Comparison of ENCODE assay signal across 10 mouse cellular contexts in the genomic region with DNA sequence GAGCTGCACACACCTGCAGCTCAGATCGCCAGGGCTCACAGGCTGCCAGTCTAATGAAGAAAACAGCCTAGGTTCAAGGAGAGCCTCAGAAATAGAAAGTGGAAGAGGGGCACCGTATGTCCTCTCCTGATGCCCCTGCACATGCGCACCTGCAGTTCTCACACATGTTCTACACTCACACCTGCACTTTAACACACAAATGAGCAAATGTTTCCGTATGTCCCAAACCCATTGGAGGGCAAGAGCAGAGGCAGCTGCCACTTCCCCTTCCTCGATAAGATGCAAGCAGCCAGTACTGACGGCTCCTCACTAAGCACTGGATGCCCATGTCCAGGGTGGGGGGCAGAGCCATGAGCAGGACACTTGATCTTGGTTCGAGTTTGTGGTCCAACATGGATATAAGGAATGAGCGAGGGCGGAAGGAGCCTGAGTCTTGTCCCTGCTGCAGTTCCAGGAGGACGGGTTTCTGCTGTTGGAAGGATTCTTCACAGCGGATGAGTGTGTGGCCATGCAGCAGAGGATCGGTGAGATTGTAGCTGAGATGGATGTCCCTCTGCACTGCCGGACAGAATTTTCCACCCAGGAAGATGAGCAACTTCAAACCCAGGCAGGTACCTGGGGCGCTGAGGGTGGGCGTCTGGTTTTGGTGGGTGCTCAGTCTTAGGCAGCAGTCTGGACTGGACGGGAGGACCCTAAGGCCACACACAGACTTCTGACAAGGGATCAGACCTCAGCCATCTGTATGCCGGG. TPM values are rescaled to one million over a fixed set of nuclear protein-coding genes. Genes with fewer than 3 reads are reported as not detected.
DNase-seq lines count a peak whose midpoint lies in the region; ATAC-seq and TF ChIP-seq lines count a peak whose summit lies in the region.
"Had no signal": no experiment of that assay in that cellular context is flagged by ENCODE, and none has a peak within 500 bp of the region (broad histone marks: within the 10 kb centered on the region; RNA-seq: fewer than 3 reads in every experiment).

No protein-coding gene starts in this region.

- TF ChIP-seq CTCF in kidney, adult 2 months (conservative IDR thresholded peaks at IDR 0.05; ENCODE audit: insufficient read depth, insufficient read length, low read depth, low read length), result no peak
- TF ChIP-seq CTCF in stomach, postnatal 0 days (IDR thresholded peaks at IDR 0.05; ENCODE audit: low read depth), result no peak

- ATAC-seq in stomach, postnatal 0 days (ENCODE audit: low FRiP score, low TSS enrichment), result no peak

- H3K4me1 ChIP-seq in kidney, adult 2 months (ENCODE audit: control insufficient read depth, insufficient read depth, low read length), result peaks cover 38% of the 10 kb centered on the region
- peaks cover 15% of the 10 kb centered on the region for H3K4me1 ChIP-seq in stomach, postnatal 0 days (replicated peaks; ENCODE audit: control insufficient read depth, insufficient read depth)

- no peaks in the 10 kb centered on the region for H3K9me3 ChIP-seq in stomach, postnatal 0 days (ENCODE audit: control insufficient read depth, low read length)

- H3K4me3 ChIP-seq in kidney, adult 2 months (ENCODE audit: insufficient read depth, low read depth, low read length), result no peak overlapping the region
- H3K4me3 ChIP-seq in stomach, postnatal 0 days (ENCODE audit: low read depth, low read length), result no peak overlapping the region

- H3K9ac ChIP-seq in stomach, postnatal 0 days (ENCODE audit: low read length), result no peak overlapping the region

- H3K36me3 ChIP-seq in kidney, adult 2 months (ENCODE audit: control insufficient read depth, insufficient read depth, low read length), result no peaks in the 10 kb centered on the region; the same call in 1 of the 2 replicates
- peaks cover 3% of the 10 kb centered on the region; the same call in 1 of the 2 replicates for H3K36me3 ChIP-seq in stomach, postnatal 0 days (ENCODE audit: control insufficient read depth, insufficient read depth, low read length)

- DNase-seq in kidney, adult 2 months, result no peak
- no peak for DNase-seq in kidney, adult 9 months
- DNase-seq in spleen, postnatal 36 days (ENCODE audit: low spot score in 2 of 2), result peak; percentile 37 to 41
- no peak for DNase-seq in spleen, postnatal 10 days (ENCODE audit: low spot score in 2 of 2)
- DNase-seq in induced T-regulatory cell, adult 2 months (ENCODE audit: low read depth), result peak; percentile 23
- no peak for DNase-seq in stomach, postnatal 0 days (ENCODE audit: low spot score)
- DNase-seq in embryo, embryonic 11 days, result no peak
- no peak for DNase-seq in ovary, postnatal 10 days (ENCODE audit: low spot score)

- no peak for TF ChIP-seq EP300 in stomach, postnatal 0 days (optimal IDR thresholded peaks at IDR 0.05)

- no peak overlapping the region for H3K4me2 ChIP-seq in stomach, postnatal 0 days (replicated peaks; ENCODE audit: low read depth)

- no peak for TF ChIP-seq POLR2A in kidney, adult 2 months (IDR thresholded peaks at IDR 0.05; ENCODE audit: low read depth, low read length)

- no peaks in the 10 kb centered on the region for H3K27me3 ChIP-seq in kidney, adult 2 months (replicated peaks; ENCODE audit: control insufficient read depth, insufficient read depth, low read length)
- H3K27me3 ChIP-seq in stomach, postnatal 0 days (ENCODE audit: control insufficient read depth, insufficient read depth, low read length), result no peaks in the 10 kb centered on the region

- WGBS in kidney, adult 2 months, result 81% methylated on average over 17 of the region's 17 CpGs
- 78% methylated on average over 17 of the region's 17 CpGs for WGBS in stomach, postnatal 0 days

- H3K27ac ChIP-seq in kidney, adult 2 months (ENCODE audit: insufficient read depth, low read depth, low read length), result peak overlapping the region; percentile 40
- H3K27ac ChIP-seq in stomach, postnatal 0 days (replicated peaks), result peak overlapping the region; percentile 26; the same call in 1 of the 2 replicates

RNA-seq across cellular contexts. Expression of gene Phyhd1, which starts 3.4 kb away (rescaled TPM):
- polyA plus RNA-seq in kidney, adult 2 months (2012; rRNA removed), result 117 and 130 TPM in 2 replicates
- polyA plus RNA-seq in stomach, postnatal 0 days (2015; fragmentation: Nextera tagmentation; extraction: Ambion mirVana), result 5.8 and 7.1 TPM in 2 replicates

RNA-seq across cellular contexts. Expression of gene Gm28038, which starts 11.4 kb away (rescaled TPM):
- polyA plus RNA-seq in kidney, adult 2 months (2012; rRNA removed), result not detected in 2 replicates
- not detected in 2 replicates for polyA plus RNA-seq in stomach, postnatal 0 days (2015; fragmentation: Nextera tagmentation; extraction: Ambion mirVana)
- polyA plus RNA-seq: brain, embryonic 14.5 days; liver, embryonic 16.5 days had no signal

RNA-seq across cellular contexts. Expression of gene Dolk, which starts 16.7 kb away (rescaled TPM):
- polyA plus RNA-seq in kidney, adult 2 months (2012; rRNA removed), result 29.6 and 32.4 TPM in 2 replicates
- polyA plus RNA-seq in stomach, postnatal 0 days (2015; fragmentation: Nextera tagmentation; extraction: Ambion mirVana), result 21.1 and 21.9 TPM in 2 replicates

RNA-seq across cellular contexts. Expression of gene Nup188, which starts 16.8 kb away (rescaled TPM):
- polyA plus RNA-seq in kidney, adult 2 months (2012; rRNA removed), result 17.5 and 18.7 TPM in 2 replicates
- 8.5 and 9.9 TPM in 2 replicates for polyA plus RNA-seq in stomach, postnatal 0 days (2015; fragmentation: Nextera tagmentation; extraction: Ambion mirVana)

RNA-seq across cellular contexts. Expression of gene Gm28035, which starts 29.0 kb away (rescaled TPM):
- 6.4 and 12.7 TPM in 2 replicates for polyA plus RNA-seq in kidney, adult 2 months (2012; rRNA removed)
- polyA plus RNA-seq in stomach, postnatal 0 days (2015; fragmentation: Nextera tagmentation; extraction: Ambion mirVana), result 0.05 and 0.11 TPM in 2 replicates

Comparison
In these comparisons a context has a peak if more than half of its experiments do, and no peak if none do; other contexts are left out.
1. DNase-seq: peak in spleen, postnatal 36 days (2 of 2) and induced T-regulatory cell, adult 2 months (single experiment); none in kidney, adult 2 months (single experiment), kidney, adult 9 months (single experiment), spleen, postnatal 10 days (0 of 2), stomach, postnatal 0 days (single experiment), embryo, embryonic 11 days (single experiment) and ovary, postnatal 10 days (single experiment).
2. RNA of gene Phyhd1, which starts 3.4 kb away (polyA plus RNA-seq): 117 to 130 TPM in kidney, adult 2 months; 5.8 to 7.1 TPM in stomach, postnatal 0 days; every median in the first group is over 10 times any median in the second.